Mouse (Mus musculus): ENCODE measurements around the gene Nnat. TPM values are rescaled to one million over a fixed set of nuclear protein-coding genes. Genes with fewer than 3 reads are reported as not detected.

Nnat gene
- polyA plus RNA-seq, 1 experiment from 2014 or later = 3,566 TPM

DNA sequence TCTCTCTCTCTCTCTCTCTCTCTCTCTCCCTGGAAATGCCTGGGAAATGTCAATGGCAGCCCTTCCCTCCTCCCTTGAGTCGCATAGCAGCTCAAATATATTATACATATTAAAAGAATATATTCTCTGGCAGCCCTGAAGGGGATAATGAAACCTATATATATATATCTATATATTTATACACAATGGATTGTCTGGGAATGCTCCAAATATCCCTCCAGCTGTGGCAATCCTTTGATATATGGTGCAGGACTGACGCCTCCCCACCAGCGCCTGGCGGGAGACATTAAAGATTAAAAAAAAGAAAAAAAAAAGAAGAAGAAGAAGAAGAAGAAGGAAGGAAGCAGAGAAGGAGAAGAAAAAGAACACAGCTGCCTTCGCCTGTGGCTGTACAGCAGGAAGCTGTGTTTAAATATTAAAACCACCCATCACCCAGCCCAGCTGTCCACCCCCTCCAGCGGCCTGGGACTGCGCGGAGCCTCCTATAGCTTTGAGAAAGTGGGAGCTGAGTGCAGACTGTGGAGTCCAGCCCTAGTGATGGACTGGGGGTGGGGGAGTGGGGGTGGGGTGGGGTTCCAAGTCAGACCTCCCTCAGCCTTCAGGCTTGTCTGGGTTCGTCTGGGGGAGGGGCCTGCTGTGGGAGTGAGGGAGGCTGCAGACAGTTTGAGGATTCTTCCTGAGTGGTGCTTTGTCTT, 47.8 kb downstream of the Nnat start:
- Histone ChIP-seq H3K4me3 (ENCODE audit: low read depth, low read length) (no peak overlapping the region), H3K4me1 (ENCODE audit: control insufficient read depth, insufficient read depth, low read length) (peaks cover 15% of the 10 kb centered on the region; the same call in 1 of the 2 replicates), H3K4me2 (ENCODE audit: low read depth, low read length) (no peak overlapping the region), H3K36me3 (ENCODE audit: control insufficient read depth, insufficient read depth, low read length) (no peaks in the 10 kb centered on the region), H3K9ac (replicated peaks; ENCODE audit: low read depth, low read length) (no peak overlapping the region), H3K27ac (ENCODE audit: low read depth, low read length) (peak overlapping the region; percentile 60; the same call in 1 of the 2 replicates), H3K27me3 (ENCODE audit: control insufficient read depth, insufficient read depth, low read length) (no peaks in the 10 kb centered on the region), H3K9me3 (ENCODE audit: control insufficient read depth, low read length) (no peaks in the 10 kb centered on the region)
- whole genome bisulfite sequencing = 24% methylated on average over 9 of the region's 9 CpGs
- ATAC-seq (ENCODE audit: low read depth) = peak; percentile 35; the same call in 1 of the 2 replicates

DNA sequence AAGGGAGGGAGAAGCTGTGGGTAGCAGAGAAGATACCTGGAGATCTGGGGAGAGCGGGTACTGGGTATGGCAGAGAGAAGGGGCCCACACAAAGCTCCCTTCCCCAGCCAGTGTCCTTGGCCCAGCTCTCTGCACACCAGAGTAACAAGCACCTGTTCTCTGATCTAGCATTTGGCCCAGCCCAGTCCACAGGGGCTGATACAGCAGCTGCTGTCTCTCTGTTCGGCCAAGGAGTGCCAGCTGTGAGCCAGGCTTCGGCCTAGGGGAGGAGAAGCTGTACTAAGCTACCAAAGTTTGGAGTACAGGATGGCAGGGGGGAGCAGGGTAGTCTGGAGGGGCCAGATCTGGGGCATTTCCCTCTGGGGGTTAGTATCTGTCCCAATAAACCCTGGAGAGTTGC, 51.9 kb downstream of the Nnat start:
- H3K4me1 ChIP-seq (ENCODE audit: control insufficient read depth, insufficient read depth, low read length) = peaks cover 17% of the 10 kb centered on the region
- ATAC-seq (ENCODE audit: low read depth) = no peak
- 63% methylated on average over 3 of the region's 3 CpGs for WGBS
- H3K36me3 ChIP-seq (ENCODE audit: control insufficient read depth, insufficient read depth, low read length) = no peaks in the 10 kb centered on the region
- no peak overlapping the region for H3K9ac ChIP-seq (replicated peaks; ENCODE audit: low read depth, low read length)
- H3K4me2 ChIP-seq (ENCODE audit: low read depth, low read length) = no peak overlapping the region
- H3K4me3 ChIP-seq (ENCODE audit: low read depth, low read length) = no peak overlapping the region
- H3K27me3 ChIP-seq (ENCODE audit: control insufficient read depth, insufficient read depth, low read length) = no peaks in the 10 kb centered on the region
- no peaks in the 10 kb centered on the region for H3K9me3 ChIP-seq (ENCODE audit: control insufficient read depth, low read length)
- H3K27ac ChIP-seq (ENCODE audit: low read depth, low read length) = no peak overlapping the region

Small RNAs within 50 kb of the gene (microRNA-seq; reads per million reads assigned to microRNA genes)
- 1.4 reads per million for gene Gm23134

Other genes starting within 250 kb of the Nnat start
- gene Ghrh, start 212.6 kb upstream of the Nnat start, polyA plus RNA-seq (2014; fragmentation: Nextera tagmentation; extraction: Ambion mirVana) = not detected in 2 replicates
- 51.5 and 58.5 TPM in 2 replicates for gene Manbal, start 192.5 kb upstream of the Nnat start, polyA plus RNA-seq (2014; fragmentation: Nextera tagmentation; extraction: Ambion mirVana)
- 19.3 and 23.9 TPM in 2 replicates for gene Src, start 141.6 kb upstream of the Nnat start, polyA plus RNA-seq (2014; fragmentation: Nextera tagmentation; extraction: Ambion mirVana)
- gene Blcap, start 11.2 kb downstream of the Nnat start, polyA plus RNA-seq (2014; fragmentation: Nextera tagmentation; extraction: Ambion mirVana) = 244 and 299 TPM in 2 replicates
- gene Ctnnbl1, start 177.3 kb downstream of the Nnat start, polyA plus RNA-seq (2014; fragmentation: Nextera tagmentation; extraction: Ambion mirVana) = 59.4 and 65.6 TPM in 2 replicates

Data from neural tube, embryonic 14.5 days (tissue).